Mouse (Mus musculus): ENCODE results near the gene Cenpv. TPM values are rescaled to one million over a fixed set of nuclear protein-coding genes. Genes with fewer than 3 reads are reported as not detected.
"Not testable (repeated sequence)": the region's sequence is repeated elsewhere in the genome, so short reads cannot be mapped to it uniquely, and the experiment has no call there.

Cenpv gene
- total RNA-seq, 2 experiments from 2014 or later, result 40.0 to 48.8 TPM

DNA sequence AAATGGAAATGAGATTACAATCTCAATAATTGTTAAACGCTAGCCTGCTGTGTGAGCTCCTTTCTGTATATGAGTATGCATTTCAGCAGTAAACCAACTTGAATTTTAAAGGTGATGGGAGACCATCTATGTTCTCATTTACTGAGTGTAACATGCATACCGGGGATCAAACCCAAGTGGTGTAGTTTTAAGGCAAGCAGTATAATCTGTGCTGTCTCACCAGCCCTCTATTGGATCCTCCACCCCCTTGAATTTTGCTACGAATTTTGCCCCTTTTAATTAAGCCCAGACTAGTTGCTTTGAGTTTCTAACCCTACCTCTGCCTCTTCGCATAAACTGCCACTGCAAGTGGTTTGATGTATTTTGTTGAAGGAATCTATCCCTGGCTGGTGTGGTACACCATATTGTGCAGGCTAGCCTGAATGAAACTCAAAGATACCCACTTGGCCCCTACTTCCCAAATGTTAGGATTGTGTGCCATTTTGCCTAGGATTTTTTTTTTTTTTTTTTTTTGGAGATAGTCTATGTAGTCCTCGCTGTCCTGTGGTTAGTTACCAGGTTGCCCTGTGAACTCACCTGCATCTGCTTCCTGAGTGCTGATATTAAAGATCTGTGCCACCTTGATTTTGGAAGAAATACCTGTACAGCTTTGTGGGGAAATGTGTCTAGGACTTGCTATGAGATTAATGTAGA lies 15.2 kb upstream of the Cenpv start:
- no peak for DNase-seq

DNA sequence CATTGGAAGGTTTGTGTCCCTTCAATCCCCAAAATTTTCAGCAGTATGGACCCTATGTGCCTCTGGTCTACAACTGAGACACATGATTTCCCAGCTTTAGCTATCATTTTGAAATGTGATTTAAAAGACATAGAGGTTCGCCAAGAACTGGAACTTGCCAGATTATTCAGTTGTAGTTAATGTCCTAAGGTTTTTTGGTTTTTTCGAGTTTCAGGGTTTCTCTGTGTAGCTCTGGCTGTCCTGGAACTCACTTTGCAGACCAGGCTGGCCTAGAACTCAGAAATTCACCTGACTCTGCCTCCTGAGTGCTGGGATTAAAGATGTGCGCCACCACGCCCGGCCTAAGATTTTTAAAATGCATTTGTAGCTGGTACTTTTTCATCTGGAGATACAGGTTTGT lies 14.6 kb upstream of the Cenpv start:
- no peak for DNase-seq

DNA sequence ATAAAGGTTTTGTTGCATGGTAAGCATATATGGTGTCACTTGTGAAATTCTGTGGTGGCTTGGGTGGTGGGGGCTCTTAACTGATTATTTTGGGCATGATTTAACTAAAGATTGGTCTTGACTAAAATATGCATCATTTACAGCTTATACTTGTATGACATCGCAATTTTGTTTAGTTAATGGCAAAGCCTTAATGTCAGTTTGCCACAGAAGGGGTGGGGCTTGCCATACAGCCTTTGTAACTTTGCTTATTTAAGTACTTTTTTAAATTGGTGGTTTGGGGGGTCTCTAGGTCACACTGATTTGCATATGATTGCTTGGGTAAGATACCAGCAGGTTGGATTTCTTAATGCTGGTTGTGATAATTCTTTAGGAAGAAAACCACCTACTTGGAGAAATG lies 14.1 kb upstream of the Cenpv start:
- no peak for DNase-seq

DNA sequence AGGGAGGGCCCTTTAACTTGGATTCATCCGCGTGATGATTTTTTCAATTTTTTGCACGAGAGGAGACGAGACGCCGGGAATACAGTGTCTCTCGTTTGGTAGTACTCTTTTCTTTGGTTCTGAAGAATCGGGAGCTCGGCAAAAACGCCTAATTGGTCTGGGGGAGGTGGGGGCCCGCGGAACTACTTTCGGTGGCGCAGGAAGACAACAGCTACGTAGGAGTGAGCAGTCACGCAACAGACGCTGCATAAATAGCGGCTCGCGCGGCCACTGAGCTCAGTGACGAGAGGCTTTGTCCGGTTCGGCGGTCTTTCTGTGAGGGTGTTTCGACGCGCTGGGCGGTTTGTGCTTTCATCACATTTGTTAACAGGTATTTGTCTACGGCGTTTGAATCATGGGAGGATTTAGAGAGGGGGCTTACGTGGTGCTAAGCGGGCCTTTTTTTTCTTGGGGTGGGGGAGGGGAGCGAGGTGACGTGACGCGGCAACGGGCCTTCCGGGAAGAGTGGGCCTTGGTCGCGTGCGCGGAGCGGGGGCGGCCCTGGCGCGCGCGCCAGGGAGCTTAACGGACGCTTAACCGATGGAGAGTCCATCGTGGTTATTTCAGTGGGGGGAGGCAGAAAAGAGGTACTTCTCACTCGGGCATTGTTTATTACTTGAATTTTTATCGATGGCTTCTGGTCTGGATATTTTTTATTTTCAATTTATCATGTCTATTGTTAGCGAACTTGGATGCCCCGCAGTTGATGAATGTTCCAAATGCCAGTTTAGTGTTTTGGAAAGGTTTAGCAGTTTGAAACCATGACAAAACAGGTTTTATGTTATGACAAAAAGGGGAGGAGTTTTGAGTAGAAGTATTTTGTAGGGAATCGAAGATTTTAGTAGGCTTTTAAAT lies 12.4 kb upstream of the Cenpv start:
- peak; percentile 94 for DNase-seq

DNA sequence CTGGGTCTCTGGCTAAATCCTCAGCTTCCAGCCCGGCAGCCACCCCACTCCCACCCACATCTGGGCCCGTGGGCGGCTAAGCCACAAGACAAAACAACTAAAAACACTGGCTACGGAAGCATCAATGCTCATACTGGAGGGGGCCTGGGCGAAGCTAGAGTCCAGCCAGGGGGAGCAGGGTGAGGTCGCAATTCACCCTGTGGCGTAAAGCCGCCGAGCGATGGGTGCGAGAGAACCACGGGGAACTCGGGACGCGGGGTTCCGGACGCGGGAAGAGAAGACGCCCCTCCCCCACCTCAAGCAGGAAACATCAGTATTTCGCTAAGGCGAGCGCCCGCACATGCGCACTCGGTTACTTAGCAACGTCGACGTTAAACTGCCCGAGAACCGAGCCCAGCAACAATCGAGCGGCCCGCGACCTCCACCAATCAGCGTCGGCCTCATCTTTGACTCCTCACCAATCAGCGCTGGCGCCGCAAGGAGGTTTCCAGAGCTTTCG lies 11.7 kb upstream of the Cenpv start, which contains the start of gene Ubb:
Gene Ubb (plus strand): TSS at position 445 of the 499 bp plus-strand sequence.
- DNase-seq, result peak; percentile 99

DNA sequence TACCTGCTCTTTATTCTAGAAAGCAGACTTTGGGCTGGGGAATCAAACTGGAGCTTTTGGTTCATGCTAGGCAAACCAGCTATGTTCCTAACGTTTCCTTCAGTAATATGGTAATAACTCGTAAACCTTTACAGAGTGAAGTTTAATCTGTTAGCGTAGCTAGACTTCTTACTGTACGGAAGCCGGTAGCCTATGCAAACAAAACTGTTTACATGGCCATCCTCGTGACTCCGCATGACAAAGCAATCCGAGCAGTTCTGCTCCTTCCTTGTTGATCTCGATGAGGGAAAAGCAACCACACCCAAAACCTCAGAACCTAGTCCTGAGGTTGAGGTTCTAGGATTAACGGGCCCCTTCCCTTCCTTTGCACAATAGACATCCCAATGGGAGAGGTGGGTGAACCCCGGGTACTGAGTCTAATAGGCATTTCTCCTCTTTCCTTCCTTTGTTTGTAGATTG lies 11.2 kb upstream of the Cenpv start:
- DNase-seq, result peak; percentile 59

DNA sequence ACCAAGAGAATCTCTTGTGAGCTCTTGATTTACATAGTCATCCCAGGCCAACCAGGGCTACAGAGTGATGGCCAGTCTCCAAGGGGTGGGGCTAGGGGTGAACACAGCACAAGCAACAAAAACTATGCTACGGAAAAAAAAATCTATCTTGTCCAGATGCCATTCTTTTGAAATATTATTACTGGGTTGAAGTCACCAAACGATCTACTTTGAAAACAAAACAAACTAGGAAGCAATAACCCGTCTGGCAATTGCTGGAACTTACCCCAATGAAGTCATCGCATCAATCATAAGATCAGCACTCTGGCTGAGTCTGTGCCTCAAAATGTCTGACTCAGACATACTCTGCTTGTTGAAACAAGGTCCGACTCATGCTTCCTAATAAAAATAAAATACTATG lies 10.7 kb upstream of the Cenpv start:
- DNase-seq, result peak; percentile 86

DNA sequence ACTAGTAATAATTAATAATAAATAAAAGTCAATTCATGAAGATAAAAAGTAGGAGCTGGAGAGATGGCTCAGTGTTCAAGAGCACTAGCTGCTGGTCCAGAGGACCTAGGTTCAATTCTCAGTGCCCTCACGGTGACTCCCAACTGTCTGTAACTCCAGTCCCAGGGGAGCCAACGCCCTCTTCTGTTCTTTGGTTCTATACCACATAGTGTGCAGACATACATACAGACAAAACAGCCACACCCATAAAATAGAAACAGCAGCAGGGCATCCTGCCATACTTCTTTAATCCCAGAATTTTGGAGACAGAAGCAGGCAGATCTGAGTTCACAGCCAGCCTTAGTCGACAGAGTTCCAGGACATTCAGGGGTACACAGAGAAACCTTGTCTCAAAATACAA lies 4.9 kb upstream of the Cenpv start:
- DNase-seq, result no peak

DNA sequence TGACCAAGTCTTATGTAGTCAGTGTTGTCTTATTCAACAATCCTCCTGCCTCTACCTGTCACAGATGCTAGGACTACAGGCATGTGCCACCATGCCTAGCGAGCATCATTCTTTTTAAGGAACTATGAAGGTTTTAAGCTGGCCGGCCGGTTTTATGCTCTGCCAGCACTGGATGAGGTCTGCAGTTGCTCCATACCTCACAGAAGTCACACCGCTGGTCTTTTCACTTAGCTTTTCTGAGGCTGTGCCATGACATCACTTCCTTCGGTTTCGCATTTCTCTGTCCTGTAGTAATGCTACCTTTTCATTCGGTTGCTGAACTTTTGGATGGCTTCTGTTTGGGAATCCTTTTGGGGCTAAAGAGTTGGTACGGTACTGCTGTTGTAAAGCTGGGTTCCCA lies 2.5 kb upstream of the Cenpv start:
- DNase-seq, result no peak

DNA sequence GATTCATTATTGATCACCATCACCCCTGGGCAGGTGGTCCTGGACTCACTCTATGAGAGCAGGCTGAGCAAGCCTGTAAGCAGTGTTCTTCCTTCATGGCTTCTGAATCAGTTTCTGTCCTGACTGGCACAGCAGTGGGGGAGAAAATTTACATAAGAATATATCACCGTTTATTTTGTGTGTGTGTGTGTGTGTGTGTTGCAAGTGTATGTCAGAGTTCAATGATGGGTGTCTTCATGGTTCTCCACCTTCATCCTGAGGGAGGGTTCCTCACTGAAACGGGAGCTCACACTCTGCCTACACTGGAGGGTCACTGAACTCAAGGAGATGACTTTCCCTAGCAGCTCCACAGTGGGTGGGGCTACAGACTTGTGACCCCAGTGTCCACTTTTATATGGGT lies 1.9 kb upstream of the Cenpv start:
- DNase-seq, result no peak

DNA sequence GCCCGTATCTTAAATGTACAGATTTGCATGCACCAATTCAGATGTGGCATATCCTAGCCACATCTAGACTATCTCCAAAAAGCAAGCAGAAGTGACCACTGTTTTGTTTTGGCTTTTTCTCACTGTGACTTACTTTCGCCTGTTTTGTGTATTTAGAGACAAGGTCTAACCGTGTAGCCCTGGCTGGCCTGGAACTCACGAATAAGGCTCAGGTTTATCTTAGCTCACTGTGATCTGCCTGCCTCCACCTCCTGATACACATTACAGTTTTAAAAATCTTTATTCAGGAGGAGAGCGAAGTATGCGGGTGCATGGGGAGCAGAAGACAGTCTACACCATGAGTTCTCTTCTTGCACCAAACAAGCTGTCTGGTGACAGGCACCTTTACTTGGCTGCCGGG lies 1.1 kb upstream of the Cenpv start:
- no peak for DNase-seq

DNA sequence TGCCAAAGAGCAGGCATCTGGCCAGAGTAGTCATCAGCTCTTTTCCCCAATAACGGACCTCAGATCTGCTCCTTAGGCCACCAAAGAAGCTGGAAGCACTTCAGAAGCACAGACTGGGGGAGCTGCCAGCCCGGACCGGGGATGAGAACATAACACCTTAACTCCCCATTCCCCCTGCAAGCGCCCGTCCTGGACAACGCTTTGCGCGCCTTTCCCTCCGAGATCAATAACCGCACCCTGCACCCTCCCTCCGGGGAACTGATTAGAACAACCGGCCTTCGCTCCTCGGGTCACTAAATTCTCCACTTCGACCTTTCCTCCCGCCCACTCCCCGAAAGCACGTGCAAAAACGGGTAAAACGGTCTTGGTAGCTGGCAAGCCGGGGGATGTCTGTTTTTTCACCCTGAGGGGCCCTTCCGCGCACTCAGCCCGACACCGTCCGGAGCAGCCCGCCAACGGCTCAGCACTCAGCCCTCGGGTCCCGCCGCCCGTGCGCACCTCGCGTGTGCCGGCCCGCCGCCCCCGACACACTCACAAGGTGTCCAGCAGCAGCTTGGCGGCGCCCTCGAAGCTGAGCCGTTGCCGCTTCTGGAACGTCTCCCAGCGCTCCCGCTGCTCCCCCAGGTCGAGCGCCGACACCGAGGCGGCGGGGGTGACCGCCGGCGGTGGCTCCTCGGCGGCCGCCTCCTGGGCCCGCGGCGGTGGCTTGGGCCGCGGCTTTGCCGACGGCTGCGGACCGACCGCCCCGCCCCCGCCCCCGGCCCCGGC lies 556 bp downstream of the Cenpv start:
- DNase-seq, result peak; percentile 76

DNA sequence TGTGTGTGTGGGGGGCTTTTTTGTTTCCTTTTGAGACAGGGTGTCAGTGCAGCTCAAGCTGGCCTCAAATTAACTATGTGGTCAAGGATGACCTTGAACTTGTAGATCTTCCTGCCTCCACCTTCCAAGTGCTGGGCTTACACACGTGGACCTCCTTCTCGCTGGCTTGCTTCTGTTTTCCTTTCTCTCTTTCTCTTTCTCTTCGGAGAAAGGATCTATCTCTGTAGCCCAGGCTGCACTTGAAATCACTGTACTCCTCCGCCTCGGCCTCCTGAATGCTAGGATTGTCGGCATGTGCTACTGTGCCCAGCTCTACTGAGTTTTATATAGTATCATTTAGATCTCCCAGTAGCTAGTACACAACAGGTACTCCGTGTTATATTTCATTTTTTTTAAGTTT lies 1.5 kb downstream of the Cenpv start:
- DNase-seq, result no peak

DNA sequence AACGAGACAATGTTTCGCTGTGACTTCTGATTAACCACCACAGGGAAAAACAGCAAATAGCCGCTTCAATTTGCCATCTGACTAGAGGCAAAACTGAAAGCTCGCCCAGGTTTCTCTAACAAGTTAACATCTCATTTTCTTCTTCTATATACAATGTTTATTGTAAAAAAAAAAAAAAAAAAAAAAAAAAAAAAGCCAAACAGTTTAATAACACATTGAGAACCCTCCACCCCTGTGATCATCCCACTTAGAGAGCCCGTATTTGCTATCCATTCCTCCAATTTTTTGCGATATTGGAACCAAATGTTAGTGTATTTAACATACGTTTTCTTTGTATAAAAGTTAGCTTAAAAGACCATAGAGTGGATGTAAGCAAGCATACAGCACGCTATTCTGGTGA lies 2.0 kb downstream of the Cenpv start:
- no peak for DNase-seq

DNA sequence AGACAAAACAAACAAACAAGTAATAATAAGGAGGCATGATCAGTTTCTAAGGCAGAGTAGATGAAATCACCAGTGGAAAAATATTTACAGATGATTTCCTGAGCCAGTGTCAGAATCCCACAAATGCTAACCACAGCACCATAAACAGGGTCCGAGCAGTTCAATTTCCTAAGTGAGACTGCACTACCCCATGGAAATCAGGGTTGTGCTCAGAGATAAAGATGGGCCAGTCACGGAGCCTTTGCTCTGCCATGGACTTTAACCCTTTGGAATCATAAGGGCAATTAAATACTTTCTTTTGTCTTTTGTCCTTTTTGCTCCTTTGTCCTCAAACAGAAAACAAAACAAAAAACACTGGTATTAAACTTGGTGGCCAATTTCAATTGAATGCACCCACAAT lies 16.8 kb downstream of the Cenpv start:
- DNase-seq, result no peak

DNA sequence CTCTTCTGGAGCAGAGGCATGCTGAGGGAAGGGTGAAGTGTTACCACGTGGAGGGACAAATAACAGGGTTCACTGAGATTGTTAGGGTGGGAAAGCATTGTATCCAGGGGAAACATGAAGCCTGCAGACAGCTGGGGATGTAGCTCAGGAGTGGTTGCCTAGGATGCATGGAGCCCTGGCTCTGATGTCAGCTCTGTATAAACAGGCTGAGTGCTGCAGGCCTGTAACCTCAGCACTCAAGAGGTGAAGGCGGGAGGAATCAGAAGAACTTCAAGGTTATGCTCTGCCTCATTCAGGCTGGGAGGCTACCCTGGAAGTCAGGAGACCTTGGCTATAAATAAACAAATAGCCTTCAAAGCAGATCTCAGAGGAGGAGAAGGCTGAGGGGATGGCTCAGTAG lies 20.1 kb downstream of the Cenpv start:
- DNase-seq, result peak; percentile 34

DNA sequence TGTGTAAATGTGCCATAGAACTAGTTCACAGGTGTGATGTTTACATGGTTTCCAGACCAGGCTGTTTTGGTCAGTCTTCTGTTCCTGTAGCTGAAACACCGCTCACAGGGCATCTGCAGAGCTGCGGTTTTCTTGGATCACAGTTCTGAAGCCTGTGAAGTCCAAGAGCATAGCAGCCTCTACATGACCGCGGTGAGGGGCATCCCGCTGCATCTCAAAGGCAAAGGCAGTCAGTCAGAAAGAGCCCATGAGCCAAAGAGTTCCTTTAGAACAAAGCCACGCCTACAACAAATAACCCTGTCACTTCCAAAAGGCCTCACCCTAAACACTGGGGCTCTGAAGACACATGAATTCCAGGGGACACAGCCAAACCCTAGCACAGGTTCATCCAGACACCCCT lies 25.8 kb downstream of the Cenpv start:
- DNase-seq, result no peak

DNA sequence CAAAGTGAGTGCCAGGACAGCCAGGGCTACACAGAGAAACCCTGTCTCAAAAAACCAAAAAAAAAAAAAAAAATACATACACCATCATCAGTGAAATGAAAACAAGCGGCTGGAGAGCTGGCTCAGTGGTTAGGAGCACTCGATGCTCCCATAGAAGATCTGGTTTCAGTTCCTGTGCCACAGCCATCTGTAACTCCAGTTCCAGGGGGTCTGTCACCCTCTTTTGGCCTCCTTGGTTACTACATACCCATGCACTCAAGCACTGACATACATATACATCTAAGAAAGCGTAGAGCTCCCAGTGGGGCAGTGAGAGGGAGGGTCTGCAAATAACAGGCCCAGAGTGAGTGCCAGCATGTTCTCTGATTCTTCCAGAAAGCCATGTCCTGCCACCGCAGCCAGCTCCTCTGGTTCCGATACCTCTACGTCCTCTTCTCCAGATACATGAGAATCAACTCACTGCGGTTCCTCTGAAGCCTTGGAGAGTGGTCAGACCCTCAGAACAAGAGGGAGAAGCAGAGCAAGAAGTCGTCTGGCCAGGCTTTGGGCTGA lies 26.5 kb downstream of the Cenpv start:
- no peak for DNase-seq

DNA sequence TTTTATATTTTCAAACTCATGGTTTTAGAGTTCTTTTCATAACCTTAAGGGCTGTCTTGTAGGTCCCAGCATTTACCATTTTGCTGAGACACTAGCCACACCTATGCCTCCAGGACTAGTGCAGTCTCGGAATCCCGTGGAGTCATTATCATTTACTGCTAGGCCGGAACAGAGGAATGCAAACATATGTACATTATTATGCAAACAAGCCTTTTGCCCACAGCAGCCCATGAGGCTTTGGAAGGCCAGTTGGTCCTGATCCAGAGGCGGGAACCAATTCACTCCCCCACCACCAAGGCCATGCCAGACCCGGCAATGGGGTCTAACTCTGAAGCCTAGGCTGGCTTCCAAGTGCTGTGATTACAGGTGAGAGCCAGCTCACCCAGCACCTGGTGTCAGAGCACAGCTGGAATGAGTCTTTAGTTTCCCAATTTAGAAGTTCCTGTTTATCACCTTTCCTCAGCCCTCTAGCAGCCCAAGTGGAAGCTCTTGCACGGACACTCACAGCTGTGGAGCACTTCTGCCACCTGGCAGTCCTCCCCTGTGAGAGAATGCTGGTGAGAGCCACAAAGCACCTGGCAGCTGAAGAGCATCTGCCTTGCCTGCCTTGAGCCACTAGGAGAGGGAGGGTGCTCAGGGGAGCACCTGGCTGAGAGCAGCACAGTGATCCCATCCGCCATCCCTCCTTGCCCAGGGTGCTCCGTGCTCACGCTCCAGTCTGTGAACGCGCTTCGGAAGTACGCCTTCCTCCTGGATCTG lies 27.4 kb downstream of the Cenpv start:
- no peak for DNase-seq

DNA sequence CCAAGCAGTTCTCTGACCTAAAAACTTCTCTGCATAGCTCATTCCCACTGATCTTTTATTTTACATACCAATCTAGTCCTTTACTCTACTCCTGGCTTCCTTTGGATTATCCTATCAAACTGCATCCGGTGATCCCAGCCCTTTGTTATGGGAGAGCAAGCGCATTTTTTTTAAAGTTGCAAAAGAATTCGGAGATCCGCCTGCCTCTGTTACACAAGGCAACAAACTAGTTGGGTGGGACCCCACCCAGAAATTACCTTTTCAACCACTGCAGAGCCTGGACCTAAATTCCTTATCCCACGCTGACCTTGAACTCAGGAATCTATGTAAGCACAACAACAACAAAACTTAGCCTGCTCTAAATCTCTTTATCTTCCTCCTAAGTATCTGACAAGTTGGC lies 28.1 kb downstream of the Cenpv start:
- no peak for DNase-seq

DNA sequence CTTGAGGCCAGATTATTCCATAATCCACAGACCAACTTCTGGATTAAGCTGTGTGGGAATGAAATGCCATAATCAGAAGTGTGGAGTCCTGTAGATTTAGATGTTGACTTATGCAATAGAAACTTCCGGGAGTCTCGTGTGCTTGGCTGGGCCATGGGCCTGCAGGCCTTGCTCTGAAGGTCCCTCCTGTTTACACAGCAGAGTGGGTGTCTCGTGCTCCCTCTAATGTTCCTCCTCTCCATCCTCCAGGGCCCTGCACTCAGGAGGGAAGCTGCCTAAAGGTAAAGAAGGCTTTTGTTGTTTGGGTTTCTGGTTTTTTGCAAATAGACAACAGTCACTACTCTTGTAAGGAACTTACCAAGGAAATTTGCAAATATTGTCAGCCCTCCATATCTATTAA lies 29.5 kb downstream of the Cenpv start:
- no peak for DNase-seq

DNA sequence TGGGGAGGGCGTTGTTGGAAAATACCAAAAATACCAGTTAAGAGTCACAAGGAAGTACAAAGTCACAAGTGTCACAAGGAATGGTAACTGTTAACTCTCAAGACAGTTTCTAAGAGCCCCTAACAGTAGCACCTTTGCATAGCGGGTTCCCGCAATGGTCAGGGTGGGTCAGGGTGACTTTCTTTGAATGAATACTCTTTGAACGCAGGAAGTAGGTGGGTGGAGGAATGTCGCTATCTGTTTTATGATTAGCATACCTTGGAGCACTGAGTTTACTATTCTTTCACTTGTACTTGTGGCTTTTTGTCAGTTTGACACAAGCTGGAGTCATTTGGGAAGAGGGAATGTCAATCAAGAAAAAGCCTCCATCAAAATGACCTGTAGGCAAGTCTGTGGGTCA lies 30.2 kb downstream of the Cenpv start:
- DNase-seq, result not testable (repeated sequence)

Data from adrenal gland, postnatal 10 days (tissue).